Mouse (Mus musculus) small intestine, adult 2 months (tissue): ENCODE results near the gene Thbs4.

Experiments used
- CTCF ChIP-seq: fragments of 200-500 bp; IDR thresholded peaks from 2 replicates; pipeline ENCODE4 v1.5.1; 2012; ENCODE audit warnings: low read depth, mild to moderate bottlenecking, control low read depth, inconsistent platforms, low read length, moderate library complexity, mixed read lengths; ENCODE audit not compliant: insufficient replicate concordance, insufficient read length; ENCODE audit errors: extremely low read depth
- POLR2A ChIP-seq: fragments of 200-500 bp; IDR thresholded peaks from 2 replicates; pipeline ENCODE4 v1.6.1; 2012; ENCODE audit warnings: low read depth, mild to moderate bottlenecking, control low read depth, inconsistent platforms, low read length, moderate library complexity

GRCm38 (mm10) chr13:92778642-92779041, 16.0 kb downstream of the Thbs4 start:
- TF ChIP-seq CTCF (no peak), POLR2A (no peak)
